Comparison of ENCODE assay signal across 30 mouse cellular contexts in genomic region chr9:92220151-92220550, GRCm38 (mm10). TPM values are rescaled to one million over a fixed set of nuclear protein-coding genes. Genes with fewer than 3 reads are reported as not detected.
"Had no signal": no experiment of that assay in that cellular context is flagged by ENCODE, and none has a peak within 500 bp of the region (broad histone marks: within the 10 kb centered on the region; RNA-seq: fewer than 3 reads in every experiment).

No protein-coding gene starts in this region.

- H3K9me3 ChIP-seq: kidney, embryonic 15.5 days; liver, embryonic 13.5 days; midbrain, embryonic 10.5 days; midbrain, embryonic 13.5 days; neural tube, embryonic 13.5 days had no signal

- H3K27ac ChIP-seq: kidney, embryonic 15.5 days; layer of hippocampus, adult 2 months; liver, embryonic 13.5 days; midbrain, embryonic 10.5 days; midbrain, embryonic 13.5 days; neural tube, embryonic 13.5 days; stomach, postnatal 0 days had no signal

- ATAC-seq: midbrain, embryonic 13.5 days; midbrain, embryonic 16.5 days had no signal

- H3K9ac ChIP-seq: kidney, embryonic 15.5 days; liver, embryonic 13.5 days; midbrain, embryonic 13.5 days; neural tube, embryonic 13.5 days had no signal

- DNase-seq: kidney, postnatal 10 days; layer of hippocampus, adult 9-11 months; liver, embryonic 13.5 days; lung, adult 2 months; lung, postnatal 14 days; lung, postnatal 4 days; thymus, adult 2 months; thymus, postnatal 14 days; thymus, postnatal 4 days had no signal

- H3K4me1 ChIP-seq: kidney, embryonic 15.5 days; liver, embryonic 13.5 days; midbrain, embryonic 10.5 days; midbrain, embryonic 13.5 days; neural tube, embryonic 13.5 days had no signal

- H3K4me2 ChIP-seq: kidney, embryonic 15.5 days; liver, embryonic 13.5 days; midbrain, embryonic 13.5 days; neural tube, embryonic 13.5 days had no signal

- H3K4me3 ChIP-seq: kidney, embryonic 15.5 days; layer of hippocampus, adult 2 months; liver, embryonic 13.5 days; midbrain, embryonic 10.5 days; midbrain, embryonic 13.5 days; myocyte; neural tube, embryonic 13.5 days had no signal

- H3K36me3 ChIP-seq: kidney, embryonic 15.5 days; liver, embryonic 13.5 days; midbrain, embryonic 10.5 days; midbrain, embryonic 13.5 days; neural tube, embryonic 13.5 days had no signal

- H3K27me3 ChIP-seq: kidney, embryonic 15.5 days; liver, embryonic 13.5 days; midbrain, embryonic 13.5 days; neural tube, embryonic 13.5 days had no signal

RNA-seq across cellular contexts. Expression of gene Plscr5, which starts 27.4 kb away (rescaled TPM):
- total RNA-seq: layer of hippocampus, adult 2 months; layer of hippocampus, postnatal 25 days; left cerebral cortex, adult 18-20 months; left cerebral cortex, postnatal 36 days; liver, adult 2 months; megakaryocyte, adult 5-6 weeks; monocyte, adult 5-6 weeks had no signal
- polyA plus RNA-seq: kidney, embryonic 15.5 days; large intestine, adult 2 months; limb, embryonic 11.5 days; limb, embryonic 14.5 days; liver, adult 2 months; liver, embryonic 13.5 days; liver, embryonic 16.5 days; lung, adult 2 months; lung, embryonic 16.5 days; midbrain, embryonic 10.5 days; midbrain, embryonic 13.5 days; myocyte; small intestine, adult 2 months; spleen, adult 2 months; stomach, postnatal 0 days had no signal

RNA-seq across cellular contexts. Expression of gene Plscr2, which starts 55.3 kb away (rescaled TPM):
- total RNA-seq: megakaryocyte, adult 5-6 weeks; monocyte, adult 5-6 weeks had no signal
